Comparison of ENCODE assay signal across 17 mouse cellular contexts in the genomic region with DNA sequence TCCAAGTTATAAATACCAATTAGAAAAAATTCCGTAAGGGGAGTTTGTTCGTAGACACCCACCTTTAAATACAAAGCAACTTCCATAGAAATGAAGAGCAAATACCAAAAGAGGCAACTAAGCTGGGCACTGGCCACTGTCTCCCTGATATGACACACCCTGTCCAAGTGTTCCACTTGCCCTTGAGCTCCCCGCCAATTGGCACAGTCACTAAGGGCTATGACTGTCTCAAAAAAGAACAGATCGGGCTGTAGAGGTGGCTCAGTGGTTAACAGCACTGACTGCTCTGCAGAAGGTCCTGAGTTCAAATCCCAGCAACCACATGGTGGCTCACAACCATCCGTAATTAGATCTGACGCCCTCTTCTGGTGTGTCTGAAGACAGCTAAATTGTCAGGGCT. TPM values are rescaled to one million over a fixed set of nuclear protein-coding genes. Genes with fewer than 3 reads are reported as not detected.
DNase-seq lines count a peak whose midpoint lies in the region.
"Had no signal": no experiment of that assay in that cellular context is flagged by ENCODE, and none has a peak within 500 bp of the region (broad histone marks: within the 10 kb centered on the region; RNA-seq: fewer than 3 reads in every experiment).

No protein-coding gene starts in this region.

- intact Hi-C loops in heart, postnatal 25 days (cut with DNase I), result no loop called here
- intact Hi-C loops in heart, postnatal 10 days (cut with DNase I), result no loop called here

- DNase-seq in heart, adult 18-20 months, result peak; percentile 65 to 76
- DNase-seq in heart, postnatal 25 days (ENCODE audit: low spot score), result no peak
- DNase-seq in adrenal gland, adult 8-10 months, result peak; percentile 68
- peak; percentile 78 to 82 for DNase-seq in adrenal gland, postnatal 36 days
- DNase-seq in heart, postnatal 10 days, result peak; percentile 81
- DNase-seq in kidney, adult 18-20 months, result no peak
- no peak for DNase-seq in kidney, postnatal 36 days
- no peak for DNase-seq in embryo, embryonic 10.5 days (ENCODE audit: low spot score)
- DNase-seq: cerebellum, adult 11-12 months; cerebellum, postnatal 14 days; kidney, adult 9 months; kidney, postnatal 14 days; layer of hippocampus, postnatal 36 days; lung, adult 18-20 months; lung, postnatal 14 days; right cerebral cortex, postnatal 14 days; spleen, adult 18-20 months had no signal

RNA-seq across cellular contexts. Expression of a gene that starts 11.9 kb away (rescaled TPM):
- 100 to 1,000 TPM; 290 to 300 TPM for total RNA-seq in heart, adult 18-20 months (2021)
- total RNA-seq in heart, postnatal 25 days (2021), result 100 to 1,000 TPM; 328 to 348 TPM
- total RNA-seq in adrenal gland, adult 8-10 months (2022), result 100 to 1,000 TPM; 134 to 165 (median 148) TPM
- 100 to 1,000 TPM; 142 to 144 TPM for total RNA-seq in adrenal gland, postnatal 36 days (2021)
- total RNA-seq in heart, postnatal 10 days (2021), result 100 to 1,000 TPM; 369 to 394 TPM

RNA-seq across cellular contexts. Expression of a gene that starts 38.4 kb away (rescaled TPM):
- total RNA-seq in heart, adult 18-20 months (2021), result 10 to 100 TPM; 22.2 to 25.6 TPM
- total RNA-seq in heart, postnatal 25 days (2021), result 10 to 100 TPM; 20.3 to 24.2 TPM
- total RNA-seq in adrenal gland, adult 8-10 months (2022), result 10 to 100 TPM; 29.5 to 49.1 (median 41.4) TPM
- 10 to 100 TPM; 17.1 TPM for total RNA-seq in adrenal gland, postnatal 36 days (2021)
- 10 to 100 TPM; 20.5 to 21.8 TPM for total RNA-seq in heart, postnatal 10 days (2021)

RNA-seq across cellular contexts. Expression of a gene that starts 44.8 kb away (rescaled TPM):
- total RNA-seq in heart, adult 18-20 months (2021), result 1 to 10 TPM; 5.0 to 5.8 TPM
- total RNA-seq in heart, postnatal 25 days (2021), result 1 to 10 TPM; 4.9 to 6.6 TPM
- 10 to 100 TPM in 2 of 4 experiments, 1 to 10 TPM in 2; 3.8 to 10.9 (median 7.1) TPM for total RNA-seq in adrenal gland, adult 8-10 months (2022)
- 1 to 10 TPM; 2.7 to 4.4 TPM for total RNA-seq in adrenal gland, postnatal 36 days (2021)
- 1 to 10 TPM; 5.2 to 6.9 TPM for total RNA-seq in heart, postnatal 10 days (2021)

RNA-seq across cellular contexts. Expression of a gene that starts 54.1 kb away (rescaled TPM):
- 100 to 1,000 TPM; 229 to 232 TPM for total RNA-seq in heart, adult 18-20 months (2021)
- 100 to 1,000 TPM; 225 to 248 TPM for total RNA-seq in heart, postnatal 25 days (2021)
- 100 to 1,000 TPM; 307 to 342 (median 321) TPM for total RNA-seq in adrenal gland, adult 8-10 months (2022)
- 100 to 1,000 TPM; 363 to 383 TPM for total RNA-seq in adrenal gland, postnatal 36 days (2021)
- total RNA-seq in heart, postnatal 10 days (2021), result 100 to 1,000 TPM; 328 to 329 TPM

RNA-seq across cellular contexts. Expression of a gene that starts 54.1 kb away (rescaled TPM):
- 10 to 100 TPM; 67.6 to 76.8 TPM for total RNA-seq in heart, adult 18-20 months (2021)
- total RNA-seq in heart, postnatal 25 days (2021), result 10 to 100 TPM; 39.2 to 47.2 TPM
- total RNA-seq in adrenal gland, adult 8-10 months (2022), result 10 to 100 TPM; 56.0 to 68.0 (median 62.2) TPM
- total RNA-seq in adrenal gland, postnatal 36 days (2021), result 10 to 100 TPM; 38.8 to 48.3 TPM
- 10 to 100 TPM; 24.4 to 30.0 TPM for total RNA-seq in heart, postnatal 10 days (2021)

Comparison
In these comparisons a context has a peak if more than half of its experiments do, and no peak if none do; other contexts are left out.
1. DNase-seq: peak in heart, adult 18-20 months (2 of 2), adrenal gland, adult 8-10 months (single experiment), adrenal gland, postnatal 36 days (2 of 2) and heart, postnatal 10 days (2 of 2); none in heart, postnatal 25 days (single experiment), kidney, adult 18-20 months (single experiment), kidney, postnatal 36 days (0 of 2) and embryo, embryonic 10.5 days (single experiment).